Mouse (Mus musculus): ENCODE results near the gene Pnma1. TPM values are rescaled to one million over a fixed set of nuclear protein-coding genes. Genes with fewer than 3 reads are reported as not detected.

Gene Pnma1
- total RNA-seq, 2 experiments from 2014 or later: 0.14 to 0.18 TPM

DNA sequence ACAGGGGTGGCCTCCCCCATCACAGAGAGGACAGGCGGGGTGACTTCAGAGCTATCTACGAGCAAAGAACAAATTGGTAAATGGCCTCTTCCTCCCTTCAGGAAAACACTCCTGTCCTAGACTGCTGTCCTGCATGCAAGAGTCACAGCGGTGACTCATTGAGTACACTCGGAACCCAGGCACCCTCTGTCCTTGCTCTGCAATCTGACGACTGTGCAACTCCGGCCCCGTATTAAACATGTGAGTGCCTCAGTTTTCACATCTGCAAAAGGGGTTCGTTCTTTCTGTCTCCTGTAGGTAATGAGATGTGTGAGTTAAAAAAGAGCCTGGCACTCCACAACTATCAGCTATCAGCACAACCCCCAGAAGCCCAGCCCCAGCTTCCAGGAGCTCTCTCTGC, 12.2 kb upstream of the Pnma1 start:
- DNase-seq (ENCODE audit: low spot score): no peak
- intact Hi-C loops (cut with DNase I): loop anchor here (5.0 kb wide), 1 partner anchor 57 kb away; the partner anchor contains the start of gene Elmsan1

DNA sequence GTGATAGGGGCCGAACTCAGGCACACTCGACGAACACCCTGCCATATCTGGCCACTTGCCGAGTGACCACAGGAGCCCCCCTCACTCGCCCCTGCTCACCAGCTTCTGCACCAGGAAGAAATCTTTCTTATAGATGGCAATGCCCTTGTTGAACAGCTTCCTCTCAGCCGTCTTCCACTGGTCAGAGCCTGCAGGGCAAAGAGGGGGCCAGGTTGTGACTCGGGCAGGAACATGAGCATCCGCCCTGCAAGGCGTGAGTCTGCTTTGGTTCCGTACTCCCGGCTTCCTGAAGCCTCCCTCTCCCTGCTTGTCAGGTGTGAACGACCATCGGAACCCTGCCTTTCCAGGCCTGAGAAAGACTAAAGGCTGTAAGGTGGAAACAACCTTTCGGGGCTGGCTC, 9.9 kb upstream of the Pnma1 start:
- intact Hi-C loops (cut with DNase I): no loop called here
- no peak for DNase-seq (ENCODE audit: low spot score)

DNA sequence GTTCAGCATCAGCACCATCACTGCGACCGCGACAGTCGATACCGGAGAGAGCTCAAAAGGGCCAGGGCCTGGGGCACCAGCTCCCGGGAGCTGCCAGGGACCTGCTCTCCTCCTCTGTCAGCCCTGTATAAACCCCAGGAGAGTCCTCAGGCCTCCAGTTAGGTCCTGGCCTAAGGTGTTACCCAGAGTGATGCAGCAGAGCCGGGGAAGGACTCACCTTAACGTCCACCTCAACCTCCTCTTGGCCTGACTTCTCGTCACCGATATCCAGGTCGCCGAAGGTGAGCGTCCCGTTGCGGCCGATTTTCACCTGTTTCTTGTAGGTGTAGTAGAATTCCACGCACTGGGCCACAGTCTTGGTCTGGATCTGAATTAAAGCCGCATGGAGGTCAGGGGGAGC, 7.9 kb upstream of the Pnma1 start:
- DNase-seq (ENCODE audit: low spot score): no peak
- intact Hi-C loops (cut with DNase I): no loop called here

DNA sequence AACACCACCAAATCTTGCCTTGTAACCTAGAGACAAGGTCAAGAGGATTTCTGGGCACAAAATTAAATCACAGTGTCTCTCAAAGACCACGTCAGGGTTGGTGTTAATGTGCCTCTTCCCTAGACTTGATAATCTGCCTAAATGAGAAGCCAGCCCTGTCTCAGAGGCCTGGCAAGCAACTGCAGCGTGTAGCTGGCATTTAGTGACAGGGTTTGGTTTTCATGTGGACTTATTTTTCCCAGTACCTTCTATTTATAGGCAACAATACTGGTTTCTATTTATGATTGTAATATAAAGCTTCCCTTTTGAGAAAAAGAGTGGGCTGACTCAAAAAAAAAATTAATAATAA, 7.2 kb upstream of the Pnma1 start:
- DNase-seq (ENCODE audit: low spot score): no peak
- intact Hi-C loops (cut with DNase I): no loop called here

DNA sequence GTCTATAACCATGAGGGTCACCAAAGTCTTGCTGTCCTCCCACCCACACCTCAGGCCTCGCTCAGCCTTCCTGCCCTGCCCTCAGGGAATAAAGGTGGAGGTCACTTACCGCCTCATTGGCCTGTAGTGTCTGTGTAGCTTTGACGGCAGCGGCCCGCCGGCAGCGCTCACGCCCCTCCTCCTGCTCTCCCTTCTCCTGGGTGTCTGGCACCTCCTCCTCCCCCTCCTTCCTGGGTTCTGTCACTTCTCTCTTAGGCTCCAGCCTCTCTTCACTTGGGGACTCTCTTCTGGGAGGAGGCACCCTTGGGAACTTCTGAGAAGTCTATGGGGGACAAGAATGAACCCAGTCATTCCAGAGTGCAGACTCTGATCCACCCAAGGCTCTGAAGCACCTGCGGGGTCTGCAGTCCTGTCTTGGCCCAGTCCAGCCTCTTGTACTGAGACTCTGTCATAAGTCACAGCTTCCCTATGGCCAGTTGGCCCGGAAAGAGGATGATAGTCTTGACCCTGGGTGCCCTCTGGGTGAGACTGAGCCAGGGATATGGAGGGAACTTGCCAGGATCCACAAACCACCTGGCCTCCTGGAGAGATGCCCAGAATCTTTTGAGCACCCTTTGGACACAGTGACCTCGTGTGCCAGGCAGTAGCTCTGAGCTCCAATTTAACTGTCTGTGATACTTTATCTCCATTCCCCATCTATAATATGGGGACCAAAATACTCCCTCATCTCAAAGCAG, 6.7 kb upstream of the Pnma1 start:
- DNase-seq (ENCODE audit: low spot score): no peak
- intact Hi-C loops (cut with DNase I): no loop called here

DNA sequence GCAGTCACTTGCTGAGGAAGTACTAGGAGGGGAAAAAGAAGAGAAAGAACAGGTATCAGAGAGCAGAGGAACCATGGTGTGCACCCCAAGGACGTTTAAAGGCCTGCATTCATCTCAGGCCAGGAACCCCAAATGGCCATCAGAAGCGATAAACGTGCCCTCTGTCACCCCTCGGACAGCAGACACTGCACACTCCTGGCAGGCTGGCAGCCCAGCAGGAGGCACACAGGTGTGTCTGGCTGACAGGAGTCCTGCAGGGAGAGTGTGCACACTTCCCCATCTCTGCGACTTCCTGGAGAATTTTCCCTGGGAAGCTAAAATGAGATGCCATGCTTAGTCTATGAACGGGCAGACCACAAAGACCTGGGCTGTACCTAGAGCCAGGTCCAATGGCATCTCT, 5.1 kb upstream of the Pnma1 start:
- intact Hi-C loops (cut with DNase I): no loop called here

DNA sequence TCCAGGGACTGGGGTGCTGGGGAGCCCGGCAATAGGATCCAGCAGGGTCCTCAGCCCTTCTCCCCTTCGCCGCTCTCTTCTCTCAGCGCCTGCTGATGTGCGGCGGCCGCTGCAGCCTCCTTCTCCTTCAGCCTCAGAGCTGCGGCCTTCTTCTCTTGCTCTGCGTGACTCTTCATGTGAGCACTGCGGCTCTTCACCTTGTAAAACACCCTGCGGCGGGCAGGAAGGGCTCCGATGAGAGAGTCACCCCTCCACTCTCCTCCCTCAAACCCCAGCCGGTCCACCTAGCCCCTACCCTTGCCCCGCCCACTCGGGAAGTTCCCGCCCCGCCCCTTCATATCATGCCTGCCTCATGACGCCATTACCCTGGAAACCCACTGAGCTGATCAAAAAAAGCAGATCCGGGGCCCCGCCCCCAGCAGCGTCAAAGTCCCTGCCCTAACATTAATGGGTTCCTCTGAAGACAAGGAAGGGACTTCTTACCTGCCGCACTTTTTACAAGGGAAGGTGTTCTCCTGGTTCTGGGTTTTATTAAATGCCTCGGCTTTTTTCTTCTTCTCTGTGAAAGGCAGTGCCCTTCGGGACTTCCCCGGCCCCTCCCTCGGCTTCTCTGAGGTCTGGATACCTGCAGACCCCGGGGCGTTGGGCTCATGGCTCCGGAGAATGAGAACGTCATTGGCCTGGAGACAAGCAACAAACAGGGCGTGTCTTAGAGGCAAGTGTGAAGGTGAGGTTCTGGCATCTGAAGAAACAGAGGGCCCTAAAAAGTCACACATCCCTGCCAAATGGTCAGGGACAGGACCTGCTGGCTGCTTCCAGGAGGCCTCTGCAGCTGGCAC, 4.3 kb upstream of the Pnma1 start:
- DNase-seq (ENCODE audit: low spot score): no peak
- intact Hi-C loops (cut with DNase I): no loop called here

More for the DNA sequence above, 5.1 kb upstream of the Pnma1 start:
- DNase-seq (ENCODE audit: low spot score): no peak

DNA sequence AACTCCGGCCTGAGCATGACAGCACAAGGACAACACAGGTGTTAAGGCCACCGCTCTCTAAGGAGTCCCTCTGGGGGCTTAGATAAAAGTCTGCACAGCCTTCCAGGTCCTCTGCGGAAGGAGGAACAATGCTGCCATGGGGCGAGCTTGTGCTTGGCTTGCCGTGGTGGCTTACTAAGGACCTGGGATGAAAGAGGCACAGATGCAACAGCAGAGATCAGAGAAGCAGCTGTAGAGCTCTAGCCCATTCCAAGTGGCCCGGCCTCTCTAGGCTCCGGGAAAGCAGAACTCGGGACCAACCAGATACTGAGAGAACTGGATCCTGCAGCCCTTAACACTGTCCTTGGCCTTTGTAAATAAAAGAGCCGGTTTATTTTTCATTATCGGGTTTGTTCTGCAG, 3.6 kb upstream of the Pnma1 start:
- intact Hi-C loops (cut with DNase I): no loop called here
- DNase-seq (ENCODE audit: low spot score): no peak

DNA sequence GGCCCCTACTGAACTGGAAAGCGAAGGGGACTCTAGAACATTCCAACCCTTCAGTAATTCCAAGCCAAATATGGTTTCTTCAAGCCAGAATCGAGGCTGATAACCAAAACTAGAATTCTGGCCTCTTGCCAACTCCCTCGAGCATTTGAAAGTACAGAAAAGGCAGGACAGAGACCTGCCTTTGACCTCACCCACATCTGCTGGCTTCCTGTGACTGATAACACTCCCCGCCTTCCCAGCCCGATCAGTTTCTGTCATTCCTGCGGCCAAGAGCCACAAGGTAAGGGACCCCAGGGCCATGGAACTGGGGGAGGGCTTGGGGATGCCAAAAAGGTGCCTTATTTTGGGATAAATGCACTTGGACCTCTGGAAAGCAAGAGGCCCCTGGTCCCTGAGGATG, 2.7 kb upstream of the Pnma1 start:
- intact Hi-C loops (cut with DNase I): no loop called here
- DNase-seq (ENCODE audit: low spot score): no peak

DNA sequence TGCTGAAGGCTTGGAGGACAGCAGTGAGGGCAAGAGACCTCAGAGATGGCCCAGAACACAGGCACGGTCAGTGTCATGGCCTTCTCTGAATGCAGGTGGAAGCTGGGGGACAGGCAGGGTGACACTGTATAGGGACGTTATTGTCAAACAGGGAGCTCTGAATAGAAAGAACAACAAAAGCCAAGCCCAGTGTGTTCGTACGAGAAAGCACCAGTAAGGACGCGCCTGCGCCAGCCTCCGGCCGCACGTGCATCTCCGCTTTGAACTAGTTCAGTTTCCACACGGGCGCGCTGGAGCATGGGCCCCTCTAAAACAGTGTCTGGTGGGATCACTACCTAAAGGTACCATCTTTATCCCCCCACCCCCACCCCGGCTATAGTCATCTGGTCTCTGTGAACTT, 1.7 kb upstream of the Pnma1 start:
- no peak for DNase-seq (ENCODE audit: low spot score)
- intact Hi-C loops (cut with DNase I): loop anchor here (5.0 kb wide), 1 partner anchor 97 kb away; no protein-coding TSS in a partner anchor

DNA sequence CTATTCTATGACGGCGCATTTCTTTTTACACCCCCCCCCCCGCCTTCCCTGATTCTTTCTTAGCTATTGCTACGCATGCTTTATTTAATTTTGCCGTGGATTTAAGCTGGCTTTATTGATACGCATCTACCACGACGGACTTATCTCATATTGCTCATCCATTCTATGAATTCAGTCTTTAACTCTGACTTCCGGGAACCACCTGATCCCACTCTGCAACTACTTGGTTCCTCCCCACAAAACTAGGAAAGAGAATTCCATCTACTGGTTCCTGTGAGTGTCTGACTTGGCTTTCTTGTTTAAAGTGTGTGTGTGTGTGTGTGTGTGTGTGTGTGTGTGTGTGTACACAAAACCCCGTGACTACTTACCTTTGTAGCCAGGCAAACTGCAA, 328 bp upstream of the Pnma1 start:
- intact Hi-C loops (cut with DNase I): loop anchor here (5.0 kb wide), 1 partner anchor 99 kb away; no protein-coding TSS in a partner anchor
- DNase-seq (ENCODE audit: low spot score): no peak

DNA sequence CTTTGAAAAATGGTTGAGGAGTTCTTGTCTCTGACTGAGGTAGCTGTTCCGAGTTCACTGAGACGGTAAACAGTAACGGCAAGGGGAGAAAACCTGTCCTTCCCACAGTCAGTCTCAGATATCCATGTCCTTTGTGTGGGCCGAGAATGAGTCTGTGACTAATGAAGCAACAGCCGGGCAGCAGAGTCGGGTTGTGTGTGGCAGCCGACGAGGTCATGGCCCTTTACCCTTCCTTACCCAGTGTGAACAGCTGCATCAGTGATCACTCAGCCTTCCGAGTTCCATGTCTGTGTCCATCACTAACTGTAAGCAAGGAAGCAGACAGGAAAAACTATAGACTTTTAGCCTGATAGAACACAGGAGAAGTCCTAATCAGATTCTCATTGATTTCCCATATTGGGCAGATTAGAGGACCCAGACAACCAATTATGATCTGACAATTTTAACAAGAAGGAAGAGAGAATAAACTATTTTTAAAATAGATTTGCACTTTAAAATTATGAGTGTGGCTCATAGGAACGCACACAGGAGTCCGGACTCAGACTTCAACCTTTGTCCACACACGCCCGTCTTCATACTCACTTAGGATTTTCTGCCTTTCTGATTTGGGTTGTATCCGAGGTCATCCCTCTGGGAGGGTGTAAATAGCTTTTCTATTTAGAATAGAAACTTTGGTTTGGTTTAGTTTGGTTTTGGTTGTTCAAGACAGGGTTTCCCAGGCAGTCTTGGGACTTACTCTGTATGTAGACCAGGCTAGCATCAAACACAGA, 5.8 kb downstream of the Pnma1 start:
- intact Hi-C loops (cut with DNase I): no loop called here
- DNase-seq (ENCODE audit: low spot score): no peak

DNA sequence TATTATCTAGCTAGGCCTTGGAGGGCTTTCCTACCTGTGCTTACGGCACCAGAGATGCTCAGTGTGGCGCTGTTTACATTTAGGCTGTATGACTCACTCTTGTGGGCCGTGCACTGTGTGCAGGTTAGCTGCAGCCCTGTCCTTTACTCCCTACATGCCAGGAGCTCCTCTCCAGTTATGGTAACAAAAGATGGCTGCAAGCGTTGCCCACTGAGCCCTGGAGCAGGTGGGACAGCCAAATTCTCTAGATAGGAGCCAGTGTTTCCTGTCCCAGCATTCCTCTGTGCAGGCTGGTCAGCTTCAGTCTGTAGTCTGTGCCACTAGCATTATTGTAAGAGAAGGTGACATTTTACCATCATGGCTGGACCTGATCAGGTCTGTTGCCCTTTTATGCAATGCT, 7.0 kb downstream of the Pnma1 start:
- intact Hi-C loops (cut with DNase I): no loop called here

DNA sequence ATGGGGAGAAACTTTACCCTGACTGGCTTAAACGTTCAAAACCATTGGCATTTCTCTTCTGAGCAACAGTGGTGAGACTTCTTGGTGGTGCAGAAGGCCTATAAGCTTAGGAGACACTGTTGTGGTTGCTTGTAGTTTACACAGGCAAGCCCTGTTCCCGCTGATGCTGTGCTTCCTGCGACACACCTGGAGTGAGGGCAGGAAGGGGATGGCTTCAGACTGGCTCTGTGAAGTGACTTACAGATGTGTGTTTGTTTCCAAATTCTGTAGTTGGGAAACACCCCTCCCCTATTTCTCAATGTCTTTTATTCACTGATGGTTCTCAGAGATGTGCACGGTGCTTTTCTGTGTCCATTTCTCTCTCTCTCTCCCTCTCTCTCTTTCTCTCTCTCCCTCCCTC, 8.2 kb downstream of the Pnma1 start:
- no peak for DNase-seq (ENCODE audit: low spot score)
- intact Hi-C loops (cut with DNase I): no loop called here

More for the DNA sequence above, 7.0 kb downstream of the Pnma1 start:
- no peak for DNase-seq (ENCODE audit: low spot score)

DNA sequence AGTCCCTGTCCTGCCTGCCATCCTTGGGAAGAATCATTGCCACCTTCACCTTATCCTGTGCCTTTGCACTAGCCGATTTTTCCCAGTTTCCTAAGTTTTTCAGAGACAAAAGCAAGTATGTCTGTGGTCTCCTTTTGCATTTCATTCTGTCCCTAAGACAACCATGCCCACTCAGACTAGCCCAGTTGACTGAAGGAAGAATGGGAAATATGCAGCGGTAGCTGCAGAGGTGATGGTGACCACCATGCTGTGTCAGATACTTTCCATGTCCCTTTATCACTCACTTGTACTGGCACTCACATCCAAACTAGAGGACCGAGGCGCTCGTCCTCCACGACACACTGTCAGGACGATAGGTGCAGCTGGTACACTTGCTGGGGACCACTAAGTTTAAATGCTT, 11.2 kb downstream of the Pnma1 start:
- intact Hi-C loops (cut with DNase I): no loop called here
- DNase-seq (ENCODE audit: low spot score): no peak

DNA sequence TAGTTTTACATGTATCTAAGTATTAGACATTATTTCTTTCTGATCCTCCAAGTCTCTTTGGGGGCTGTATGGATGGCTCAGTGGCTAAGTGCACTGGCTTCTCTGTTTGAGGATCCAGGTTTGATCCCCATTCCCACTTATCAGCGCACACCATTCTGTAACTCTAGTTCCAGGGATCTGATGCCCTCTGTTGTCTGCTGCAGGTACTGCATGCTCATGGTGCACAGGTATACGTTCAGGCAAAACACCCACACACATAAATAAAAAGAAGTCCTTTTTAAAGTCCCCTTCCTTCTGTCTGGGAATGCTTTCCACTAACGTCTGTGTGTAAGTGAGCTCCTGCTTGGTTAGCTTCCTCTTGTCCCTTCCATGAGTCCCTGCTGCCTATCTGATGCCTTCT, 16.0 kb downstream of the Pnma1 start:
- intact Hi-C loops (cut with DNase I): no loop called here

DNA sequence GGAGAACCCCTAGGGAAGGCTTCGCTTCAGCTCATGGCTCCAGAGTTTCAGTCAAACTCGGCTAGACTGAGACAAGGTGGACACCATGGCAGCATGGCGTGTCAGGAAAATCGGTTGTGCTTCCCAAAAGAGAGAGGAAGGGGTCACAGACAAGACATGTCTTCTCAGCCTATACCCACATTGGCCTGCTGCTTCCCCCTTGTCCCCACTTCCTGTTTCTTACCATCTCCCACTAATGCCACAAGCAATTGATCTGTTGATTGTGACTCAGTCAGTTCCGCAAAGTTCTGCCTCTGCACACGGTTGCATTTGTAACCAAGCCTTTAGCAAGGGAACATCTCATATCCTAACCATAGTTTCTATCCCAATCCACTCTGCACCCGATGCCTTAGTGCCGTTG, 18.4 kb downstream of the Pnma1 start:
- intact Hi-C loops (cut with DNase I): no loop called here

More for the DNA sequence above, 16.0 kb downstream of the Pnma1 start:
- no peak for DNase-seq (ENCODE audit: low spot score)

DNA sequence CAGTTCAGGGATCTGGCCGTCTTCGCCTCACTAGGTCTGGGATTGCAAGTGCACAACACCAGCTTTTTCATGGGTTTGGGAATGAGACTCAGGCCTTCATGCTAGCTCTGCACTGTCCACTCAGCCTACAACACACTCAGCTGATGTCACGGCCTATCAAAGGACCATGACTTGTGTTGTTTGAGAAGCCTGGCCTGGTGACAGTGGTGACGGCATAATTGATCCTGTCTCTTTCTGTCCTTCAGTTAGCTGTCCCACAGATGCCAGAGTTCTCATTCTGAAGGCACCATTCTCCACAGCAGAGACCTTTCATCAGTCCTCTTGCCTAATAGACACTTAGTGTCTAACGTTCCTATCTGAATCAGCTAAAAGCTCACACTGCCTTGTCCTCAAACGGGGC, 19.7 kb downstream of the Pnma1 start:
- DNase-seq (ENCODE audit: low spot score): no peak
- intact Hi-C loops (cut with DNase I): no loop called here

More for the DNA sequence above, 18.4 kb downstream of the Pnma1 start:
- DNase-seq (ENCODE audit: low spot score): no peak

DNA sequence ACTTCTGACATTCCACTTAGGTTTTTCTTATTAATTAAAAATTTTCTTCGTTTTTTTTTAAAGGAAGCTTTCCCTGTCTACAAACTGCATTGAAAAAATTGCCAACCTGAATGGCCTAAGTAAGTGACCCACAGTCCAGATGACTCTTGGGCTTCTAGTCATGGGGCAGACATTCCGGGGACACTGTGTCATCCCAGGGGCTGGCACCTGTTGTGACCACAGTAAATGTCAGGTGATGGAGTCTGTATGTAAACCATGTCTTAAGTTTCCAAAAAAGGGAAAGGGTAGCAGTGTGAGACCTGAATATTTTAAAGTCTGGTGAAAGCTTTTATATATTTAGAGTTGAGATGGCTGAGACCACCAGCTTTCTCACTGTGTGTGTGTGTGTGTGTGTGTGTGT, 21.4 kb downstream of the Pnma1 start:
- DNase-seq (ENCODE audit: low spot score): no peak
- intact Hi-C loops (cut with DNase I): no loop called here

DNA sequence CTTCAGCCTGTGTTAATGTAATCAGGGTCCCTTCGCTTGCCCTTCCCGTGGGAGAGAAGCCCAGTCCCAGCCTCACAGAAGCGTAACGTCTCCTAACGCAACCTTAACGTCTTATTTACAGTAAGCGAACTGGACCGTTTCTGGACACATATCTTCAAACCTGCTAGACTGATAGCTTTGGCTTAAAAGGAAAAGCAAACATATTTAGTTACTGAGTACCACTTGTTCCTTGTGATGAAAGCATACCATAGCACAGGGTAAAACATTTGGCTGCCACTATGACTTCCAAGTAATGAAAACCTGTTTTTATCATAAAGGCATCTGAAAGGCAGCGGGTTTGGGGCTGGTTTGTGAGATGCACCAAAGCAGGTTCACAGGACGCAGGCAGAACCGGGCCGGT, 22.4 kb downstream of the Pnma1 start:
- intact Hi-C loops (cut with DNase I): no loop called here

DNA sequence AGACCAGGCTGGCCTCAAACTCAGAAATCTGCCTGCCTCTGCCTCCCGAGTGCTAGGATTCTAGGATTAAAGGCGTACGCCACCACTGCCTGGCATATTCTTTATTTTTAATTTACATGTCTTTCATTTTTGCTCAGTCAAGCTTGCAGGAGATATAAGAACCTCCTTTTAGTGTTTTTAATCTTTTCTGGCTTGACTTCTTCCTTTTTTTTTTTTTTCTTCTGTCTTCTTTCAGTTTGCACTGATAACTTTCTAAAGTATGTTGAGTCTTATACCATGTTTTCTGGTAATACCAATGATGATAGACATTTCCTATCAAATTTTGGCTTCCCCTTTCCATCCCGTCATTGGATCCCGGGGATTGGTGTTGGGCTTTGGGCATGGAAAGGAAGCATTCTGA, 28.7 kb downstream of the Pnma1 start:
- intact Hi-C loops (cut with DNase I): no loop called here
- no peak for DNase-seq (ENCODE audit: low spot score)

More for the DNA sequence above, 22.4 kb downstream of the Pnma1 start:
- no peak for DNase-seq (ENCODE audit: low spot score)
